Mouse (Mus musculus): ENCODE measurements around the gene Ager. TPM values are rescaled to one million over a fixed set of nuclear protein-coding genes. Genes with fewer than 3 reads are reported as not detected.

Ager gene
- polyA plus RNA-seq, 1 experiment from 2014 or later = 3.1 TPM

DNA sequence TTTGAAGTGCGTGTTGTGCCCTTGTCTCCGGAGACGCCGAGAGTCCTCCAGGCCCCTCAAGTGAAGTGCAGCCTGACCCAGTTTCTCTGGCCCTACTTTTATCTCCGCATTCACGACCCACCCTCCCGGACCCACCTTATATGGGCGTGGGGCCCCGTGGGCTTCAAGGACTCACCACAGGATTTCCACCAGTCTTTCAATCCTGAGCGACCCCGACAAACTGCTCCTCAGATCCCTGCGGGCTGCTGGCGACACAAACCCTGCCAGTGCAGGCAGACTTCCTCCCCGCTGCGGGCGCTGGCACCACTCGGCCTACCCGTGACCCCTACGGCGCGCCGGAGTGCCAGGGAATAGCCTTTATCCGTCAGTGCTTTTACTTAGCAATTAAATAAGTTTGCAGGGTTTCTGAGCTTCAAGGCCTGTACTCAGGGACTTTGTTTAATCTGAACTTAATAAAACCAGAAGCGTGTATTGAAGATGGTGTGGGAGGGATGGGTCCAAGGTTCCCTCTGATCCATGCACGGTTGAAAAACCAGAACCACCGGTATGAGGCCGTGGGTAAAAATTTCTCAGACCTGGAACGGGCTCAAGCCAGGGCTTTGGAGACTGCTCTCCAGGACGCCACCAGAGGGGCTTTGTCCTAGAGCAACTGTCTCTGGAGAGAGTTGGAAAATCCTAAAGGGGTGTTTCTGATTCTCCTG lies 30.4 kb downstream of the Ager start, which contains the start of gene Ppt2:
TSS of gene Ppt2 (minus strand) at position 568 of the 701 bp plus-strand sequence.
- peak within 1 kb of the TSS; percentile 96 for H3K4me2 ChIP-seq
- no peaks in the 10 kb centered on the region for H3K9me3 ChIP-seq
- 0 out of 2 replicates have a peak, but pooled peaks cover 2% of the 10 kb centered on the region for H3K36me3 ChIP-seq
- no peak for ATAC-seq (ENCODE audit: insufficient read depth, low FRiP score, low read depth)
- 4% methylated on average over 29 of the region's 29 CpGs for WGBS
- peaks cover 50% of the 10 kb centered on the region for H3K4me1 ChIP-seq
- peak within 1 kb of the TSS; percentile 77 for H3K4me3 ChIP-seq (replicated peaks)
- H3K27me3 ChIP-seq (replicated peaks) = peaks cover 26% of the 10 kb centered on the region
- H3K27ac ChIP-seq = peak within 1 kb of the TSS; percentile 95
- peak within 1 kb of the TSS; percentile 62 for H3K9ac ChIP-seq

DNA sequence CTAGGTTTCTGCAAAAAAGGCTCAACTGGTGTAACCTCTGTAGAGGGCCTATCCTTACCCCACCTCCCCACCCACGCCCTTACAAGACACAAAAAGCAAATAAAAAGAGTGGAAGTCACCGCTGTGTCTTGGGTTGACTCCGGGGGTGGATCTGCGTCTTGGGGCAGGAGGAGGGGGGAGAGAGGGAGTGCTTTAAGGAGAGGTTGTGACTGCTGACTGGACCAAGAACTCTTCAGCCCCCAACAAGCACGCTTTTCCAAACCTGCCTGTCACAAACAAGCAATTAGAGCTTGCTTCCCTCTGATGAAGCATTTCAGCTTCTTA lies 30.9 kb downstream of the Ager start:
- no peak for ATAC-seq (ENCODE audit: insufficient read depth, low FRiP score, low read depth)
- Histone ChIP-seq H3K9ac (no peak overlapping the region), H3K27me3 (replicated peaks) (peaks cover 26% of the 10 kb centered on the region), H3K9me3 (no peaks in the 10 kb centered on the region), H3K4me1 (peaks cover 50% of the 10 kb centered on the region), H3K36me3 (0 out of 2 replicates have a peak, but pooled peaks cover 2% of the 10 kb centered on the region), H3K4me2 (peak overlapping the region; percentile 96), H3K4me3 (replicated peaks) (peak overlapping the region; percentile 77), H3K27ac (peak overlapping the region; percentile 95)
- WGBS = 30% methylated on average over 5 of the region's 5 CpGs

DNA sequence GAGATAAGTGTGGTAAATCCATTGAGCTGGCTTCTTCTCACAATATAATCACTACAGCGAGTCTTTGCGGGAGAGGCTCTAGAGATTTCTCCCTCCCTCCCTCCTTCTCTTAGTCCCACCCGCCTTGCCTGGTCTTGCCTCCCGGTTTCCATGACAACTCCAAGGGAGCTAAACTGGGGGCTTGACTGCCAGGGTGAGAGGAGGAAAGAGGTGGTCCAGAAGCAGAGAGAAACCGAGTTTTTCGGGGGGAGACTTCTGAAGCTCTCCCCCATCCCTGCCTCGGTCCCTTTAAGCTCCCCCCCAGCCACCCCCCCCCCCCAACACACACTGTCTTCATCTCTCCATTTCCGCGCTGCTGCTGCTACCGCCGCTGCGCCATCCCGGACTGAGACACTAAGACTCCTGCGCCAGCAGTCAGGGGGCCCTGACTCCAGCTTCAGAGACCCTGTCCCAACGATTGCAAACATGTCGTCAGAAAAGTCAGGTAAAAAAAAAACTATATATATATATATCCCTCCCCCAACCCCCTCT lies 31.6 kb downstream of the Ager start, which contains the start of gene Prrt1:
TSS of gene Prrt1 (plus strand) at position 313 of the 531 bp plus-strand sequence.
- Histone ChIP-seq H3K27ac (peak within 1 kb of the TSS; percentile 95), H3K36me3 (0 out of 2 replicates have a peak, but pooled peaks cover 2% of the 10 kb centered on the region), H3K9me3 (no peaks in the 10 kb centered on the region), H3K4me2 (peak within 1 kb of the TSS; percentile 96), H3K27me3 (replicated peaks) (peaks cover 26% of the 10 kb centered on the region), H3K4me3 (replicated peaks) (peak within 1 kb of the TSS; percentile 77), H3K4me1 (peaks cover 50% of the 10 kb centered on the region), H3K9ac (peak within 1 kb of the TSS; percentile 62; the same call in 1 of the 2 replicates)
- 11% methylated on average over 16 of the region's 16 CpGs for WGBS
- no peak for ATAC-seq (ENCODE audit: insufficient read depth, low FRiP score, low read depth)

DNA sequence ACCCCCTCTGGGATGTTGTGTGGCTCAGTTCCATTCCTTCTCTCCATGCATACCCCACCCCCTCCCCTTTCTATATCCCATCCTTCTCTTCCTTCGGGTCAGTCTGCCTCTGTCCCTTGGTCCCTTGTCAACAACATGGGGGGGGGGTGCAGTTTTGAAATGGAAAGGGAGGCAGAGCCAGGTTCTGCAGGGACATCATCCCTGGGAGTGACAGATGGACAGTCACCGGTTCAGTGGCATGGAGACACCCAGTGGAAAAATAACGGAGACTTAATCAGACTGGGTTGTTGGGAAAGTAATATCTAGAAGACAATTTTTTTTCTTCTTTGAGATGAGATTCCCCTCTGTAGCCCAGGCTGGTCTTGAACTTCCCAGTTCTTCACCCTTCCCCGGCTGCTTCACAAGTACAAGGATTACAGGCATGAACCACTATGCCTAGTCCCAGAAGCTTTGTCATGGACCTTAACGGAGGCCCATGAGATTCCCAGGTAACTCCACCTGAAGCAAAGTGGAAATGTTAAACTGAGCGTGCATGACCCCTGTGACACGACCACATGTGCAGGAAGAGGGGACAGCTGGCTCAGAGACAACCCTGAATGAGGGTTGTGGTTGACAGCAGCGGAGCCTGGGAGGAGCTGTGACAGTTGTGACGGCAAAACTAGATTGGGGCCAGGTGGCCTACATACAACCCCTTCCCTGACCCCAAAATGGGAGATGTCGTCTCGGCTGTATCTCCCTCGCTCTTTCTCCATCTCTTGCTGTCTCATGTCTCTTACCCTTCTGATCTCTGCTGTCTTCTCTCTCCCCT lies 32.3 kb downstream of the Ager start:
- Histone ChIP-seq H3K9ac (no peak overlapping the region), H3K4me2 (peak overlapping the region; percentile 96), H3K36me3 (0 out of 2 replicates have a peak, but pooled peaks cover 2% of the 10 kb centered on the region), H3K9me3 (no peaks in the 10 kb centered on the region), H3K4me3 (replicated peaks) (peak overlapping the region; percentile 77), H3K27me3 (replicated peaks) (peaks cover 26% of the 10 kb centered on the region), H3K4me1 (peaks cover 50% of the 10 kb centered on the region), H3K27ac (no peak overlapping the region)
- no peak for ATAC-seq (ENCODE audit: insufficient read depth, low FRiP score, low read depth)
- WGBS = 27% methylated on average over 12 of the region's 12 CpGs

DNA sequence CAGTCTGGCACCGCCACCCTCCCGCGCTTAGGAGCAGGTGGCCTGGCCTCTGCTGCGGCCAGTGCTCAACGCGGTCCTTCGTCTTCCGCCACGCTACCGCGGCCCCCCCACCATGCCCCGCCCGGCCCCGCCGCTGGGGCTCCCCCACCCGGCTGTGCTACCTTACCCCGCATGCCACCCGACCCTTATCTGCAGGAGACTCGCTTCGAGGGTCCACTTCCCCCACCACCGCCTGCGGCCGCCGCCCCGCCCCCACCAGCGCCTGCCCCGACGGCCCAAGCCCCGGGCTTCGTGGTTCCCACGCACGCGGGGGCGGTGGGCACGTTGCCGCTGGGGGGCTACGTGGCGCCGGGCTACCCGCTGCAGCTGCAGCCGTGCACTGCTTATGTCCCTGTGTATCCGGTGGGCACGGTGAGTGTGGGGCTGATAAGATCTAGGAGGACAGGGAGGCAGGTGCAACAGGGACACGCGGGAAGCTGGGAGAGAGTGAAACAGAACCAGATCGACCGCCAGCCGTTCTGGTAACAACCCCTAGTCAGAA lies 33.2 kb downstream of the Ager start:
- H3K9ac ChIP-seq = no peak overlapping the region
- no peak overlapping the region for H3K27ac ChIP-seq
- H3K36me3 ChIP-seq = no peaks in the 10 kb centered on the region
- H3K4me1 ChIP-seq = peaks cover 50% of the 10 kb centered on the region
- ATAC-seq (ENCODE audit: insufficient read depth, low FRiP score, low read depth) = no peak
- H3K4me3 ChIP-seq (replicated peaks) = peak overlapping the region; percentile 41
- WGBS = 5% methylated on average over 46 of the region's 48 CpGs
- H3K9me3 ChIP-seq = no peaks in the 10 kb centered on the region
- H3K4me2 ChIP-seq = peak overlapping the region; percentile 84
- H3K27me3 ChIP-seq (replicated peaks) = peaks cover 26% of the 10 kb centered on the region

DNA sequence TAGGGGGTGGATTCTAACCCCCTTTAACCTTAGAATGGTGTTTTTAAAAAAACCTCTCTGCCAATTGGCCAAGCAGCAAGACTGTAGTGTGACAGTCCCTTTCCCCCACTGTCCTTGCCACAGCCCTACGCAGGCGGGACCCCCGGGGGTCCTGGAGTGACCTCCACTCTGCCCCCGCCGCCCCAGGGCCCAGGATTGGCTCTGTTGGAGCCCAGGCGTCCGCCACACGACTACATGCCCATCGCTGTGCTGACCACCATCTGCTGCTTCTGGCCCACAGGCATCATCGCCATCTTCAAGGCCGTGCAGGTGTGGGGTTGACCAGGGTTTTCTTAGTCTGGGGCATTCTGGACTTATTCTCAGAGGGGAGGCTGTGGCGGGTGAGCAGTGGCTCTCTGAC lies 34.0 kb downstream of the Ager start:
- H3K4me2 ChIP-seq = peak overlapping the region; percentile 84
- 11% methylated on average over 12 of the region's 12 CpGs for WGBS
- H3K27ac ChIP-seq = no peak overlapping the region
- H3K9ac ChIP-seq = no peak overlapping the region
- peaks cover 26% of the 10 kb centered on the region for H3K27me3 ChIP-seq (replicated peaks)
- H3K9me3 ChIP-seq = no peaks in the 10 kb centered on the region
- peak overlapping the region; percentile 41 for H3K4me3 ChIP-seq (replicated peaks)
- ATAC-seq (ENCODE audit: insufficient read depth, low FRiP score, low read depth) = no peak
- no peaks in the 10 kb centered on the region for H3K36me3 ChIP-seq
- H3K4me1 ChIP-seq = peaks cover 41% of the 10 kb centered on the region

DNA sequence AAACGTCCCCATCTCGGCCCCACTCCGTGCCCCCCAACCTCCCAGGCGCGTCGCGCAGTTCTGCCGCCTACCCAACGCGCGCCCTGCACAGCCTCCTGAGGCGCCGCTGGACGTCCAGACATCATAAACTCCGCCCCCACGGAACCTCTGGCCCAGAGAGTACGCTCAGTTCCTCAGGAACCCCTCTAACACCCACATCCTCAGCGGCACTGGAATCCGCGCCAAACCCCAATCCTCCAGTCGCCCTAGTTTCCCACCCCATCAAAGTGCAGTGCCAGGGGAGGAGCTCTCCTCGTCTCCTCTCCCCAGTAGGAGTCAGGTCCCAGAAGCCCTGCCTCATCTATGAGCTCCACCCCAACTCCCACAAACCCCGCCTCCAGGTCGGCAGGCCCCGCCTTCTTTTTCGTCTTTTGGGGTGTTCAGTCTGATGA lies 34.6 kb downstream of the Ager start:
- Histone ChIP-seq H3K4me2 (peak overlapping the region; percentile 84), H3K4me1 (peaks cover 41% of the 10 kb centered on the region), H3K36me3 (no peaks in the 10 kb centered on the region), H3K4me3 (replicated peaks) (peak overlapping the region; percentile 41), H3K9me3 (no peaks in the 10 kb centered on the region), H3K27me3 (replicated peaks) (peaks cover 26% of the 10 kb centered on the region), H3K9ac (no peak overlapping the region), H3K27ac (peak overlapping the region; percentile 26)
- ATAC-seq (ENCODE audit: insufficient read depth, low FRiP score, low read depth) = peak; percentile 58
- WGBS = under 1% methylated on average over 26 of the region's 26 CpGs

DNA sequence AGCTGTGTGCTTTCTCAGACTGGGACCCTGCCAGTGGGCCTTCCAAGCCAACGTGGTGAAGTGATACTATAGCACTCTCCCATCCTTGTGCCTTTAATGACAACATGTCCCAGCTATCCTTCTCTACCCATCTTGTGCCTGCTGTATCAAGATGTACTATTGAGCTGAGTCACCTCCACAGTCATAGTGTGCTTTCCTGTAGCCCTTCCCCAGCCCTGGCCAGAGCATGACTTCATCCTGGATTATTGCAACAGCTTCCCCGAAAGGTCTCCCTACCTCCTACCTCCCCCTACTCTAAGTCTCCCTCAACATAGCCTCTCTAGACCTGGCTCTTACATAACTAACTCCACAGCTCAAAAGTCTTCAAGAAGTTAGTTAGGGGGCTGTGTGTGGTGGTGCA lies 38.0 kb downstream of the Ager start:
- Histone ChIP-seq H3K9me3 (no peaks in the 10 kb centered on the region), H3K27me3 (replicated peaks) (peaks cover 14% of the 10 kb centered on the region), H3K4me2 (no peak overlapping the region), H3K9ac (no peak overlapping the region), H3K4me3 (replicated peaks) (no peak overlapping the region), H3K27ac (no peak overlapping the region), H3K36me3 (no peaks in the 10 kb centered on the region), H3K4me1 (peaks cover 23% of the 10 kb centered on the region)
- no peak for ATAC-seq (ENCODE audit: insufficient read depth, low FRiP score, low read depth)
- 65% methylated on average over 2 of the region's 2 CpGs for WGBS

DNA sequence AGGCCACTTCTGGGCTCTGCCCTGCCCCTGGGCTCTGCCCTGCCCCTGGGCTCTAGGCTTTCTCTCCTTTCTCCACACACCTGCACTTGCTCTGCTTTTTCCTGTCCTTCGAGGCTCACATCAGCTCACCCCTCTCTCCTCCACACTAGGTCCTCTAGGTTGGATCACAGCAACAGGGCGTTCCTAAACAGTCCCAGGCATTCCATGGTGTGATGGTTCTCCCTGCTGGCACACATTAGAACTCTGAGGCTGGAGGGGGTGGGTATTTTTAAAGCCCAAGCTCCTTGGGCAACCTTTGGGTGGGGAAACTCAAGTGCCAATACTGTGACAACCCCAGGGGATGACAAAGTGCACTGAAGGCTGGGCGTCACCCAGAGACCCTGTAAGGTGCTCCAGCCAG lies 39.8 kb downstream of the Ager start:
- H3K9me3 ChIP-seq = no peaks in the 10 kb centered on the region
- H3K27ac ChIP-seq = no peak overlapping the region
- no peaks in the 10 kb centered on the region for H3K36me3 ChIP-seq
- ATAC-seq (ENCODE audit: insufficient read depth, low FRiP score, low read depth) = no peak
- no peak overlapping the region for H3K4me2 ChIP-seq
- H3K4me3 ChIP-seq (replicated peaks) = no peak overlapping the region
- WGBS = 64% methylated on average over 3 of the region's 3 CpGs
- H3K4me1 ChIP-seq = peaks cover 10% of the 10 kb centered on the region; the same call in 1 of the 2 replicates
- H3K27me3 ChIP-seq (replicated peaks) = no peaks in the 10 kb centered on the region
- H3K9ac ChIP-seq = no peak overlapping the region

DNA sequence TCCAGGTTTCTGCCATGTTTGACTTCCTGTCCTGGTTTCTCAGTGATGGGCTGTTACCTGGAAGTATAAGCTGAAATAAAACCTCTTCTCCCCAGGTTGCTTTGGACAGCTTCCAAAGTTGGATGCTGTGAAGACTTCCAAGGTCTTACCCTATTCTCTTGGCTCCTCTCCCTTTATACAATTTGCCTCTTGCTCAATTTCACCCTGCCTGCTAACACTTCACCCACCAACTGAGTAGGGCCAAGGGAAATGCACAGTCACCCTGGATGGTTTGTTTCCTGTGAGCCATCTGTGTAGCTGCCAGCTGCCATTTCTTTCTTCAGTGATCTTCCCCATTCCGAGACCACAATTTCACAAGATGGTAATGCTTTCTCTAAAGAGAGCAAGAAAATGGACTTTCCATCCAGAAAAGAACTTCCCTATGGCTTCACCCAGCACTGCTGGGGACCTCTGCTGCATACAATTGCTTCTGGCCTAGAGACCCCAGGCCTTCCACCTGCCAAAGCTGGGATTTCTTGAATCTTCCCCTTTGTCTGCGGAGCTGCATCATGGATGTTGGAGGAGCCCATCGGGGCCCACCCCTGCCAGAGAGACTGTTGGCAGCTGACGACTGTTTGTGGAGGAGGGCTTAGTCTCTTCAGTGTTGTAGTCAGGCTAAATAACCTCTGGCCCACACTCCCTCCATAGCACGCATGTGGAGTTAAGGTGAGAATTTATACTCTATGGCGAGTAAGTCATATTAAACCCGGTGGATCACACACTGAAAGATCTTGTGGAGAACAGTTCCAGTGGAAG lies 42.0 kb downstream of the Ager start:
- H3K9ac ChIP-seq = no peak overlapping the region
- no peaks in the 10 kb centered on the region for H3K36me3 ChIP-seq
- H3K4me2 ChIP-seq = no peak overlapping the region
- no peaks in the 10 kb centered on the region for H3K9me3 ChIP-seq
- H3K27me3 ChIP-seq (replicated peaks) = no peaks in the 10 kb centered on the region
- H3K4me1 ChIP-seq = peaks cover 10% of the 10 kb centered on the region; the same call in 1 of the 2 replicates
- no peak for ATAC-seq (ENCODE audit: insufficient read depth, low FRiP score, low read depth)
- H3K4me3 ChIP-seq (replicated peaks) = no peak overlapping the region
- H3K27ac ChIP-seq = no peak overlapping the region
- WGBS = 74% methylated on average over 7 of the region's 7 CpGs
